Comparison of ENCODE assay signal across 14 mouse cellular contexts in the genomic region with DNA sequence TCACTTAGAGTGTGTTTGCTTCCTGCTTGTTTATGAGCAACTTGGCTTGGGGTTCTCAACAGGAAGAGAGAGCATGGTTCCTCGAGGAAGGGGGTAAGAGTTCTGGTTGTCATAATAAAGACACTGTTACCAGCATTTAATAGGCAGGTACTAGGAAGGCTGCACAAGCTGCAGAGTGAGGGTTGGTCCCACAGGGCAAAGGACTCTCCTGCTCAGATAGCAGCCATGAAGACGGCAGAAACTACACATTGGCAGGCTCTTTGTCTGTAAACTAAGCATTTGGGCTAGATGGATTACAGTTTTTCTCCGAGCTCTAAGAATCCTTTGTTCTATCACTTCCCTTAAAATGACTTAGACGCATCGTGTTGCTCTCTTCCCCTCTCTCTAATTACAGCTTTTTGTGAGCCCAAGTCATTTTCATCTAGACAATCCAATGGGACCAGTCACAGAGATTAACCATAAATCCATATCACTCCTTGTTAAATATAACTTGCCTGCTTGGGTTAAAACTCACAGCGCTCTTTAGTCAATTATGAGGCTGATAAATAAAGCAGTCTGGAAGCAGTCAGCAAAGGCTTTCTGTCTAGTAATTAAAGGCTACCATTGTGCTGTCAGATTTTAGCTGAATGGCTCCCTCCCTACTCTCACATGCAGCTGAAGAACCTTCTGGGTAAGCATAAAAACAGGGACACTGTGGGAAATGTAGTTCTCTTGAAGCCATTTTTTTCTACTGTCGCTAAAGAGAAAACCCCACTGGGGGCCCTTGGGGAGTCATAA. TPM values are rescaled to one million over a fixed set of nuclear protein-coding genes. Genes with fewer than 3 reads are reported as not detected.
DNase-seq lines count a peak whose midpoint lies in the region; ATAC-seq lines count a peak whose summit lies in the region.
"Had no signal": no experiment of that assay in that cellular context is flagged by ENCODE, and none has a peak within 500 bp of the region (broad histone marks: within the 10 kb centered on the region; RNA-seq: fewer than 3 reads in every experiment).

No protein-coding gene starts in this region.

- peak; percentile 24 for DNase-seq in heart, adult 11 months
- no peak for DNase-seq in heart, postnatal 14 days
- DNase-seq in embryonic facial prominence, embryonic 14.5 days (ENCODE audit: low spot score), result peak; percentile 33
- DNase-seq in ovary, postnatal 14 days (ENCODE audit: low spot score), result no peak
- DNase-seq in adrenal gland, postnatal 4 days (ENCODE audit: low spot score in 2 of 2), result no peak
- DNase-seq: liver; lung, postnatal 10 days; right cerebral cortex, adult 18-20 months had no signal

- peak overlapping the region; percentile 9; the same call in 1 of the 2 replicates for H3K27ac ChIP-seq in embryonic facial prominence, embryonic 14.5 days (replicated peaks; ENCODE audit: low read depth, low read length)
- H3K27ac ChIP-seq in hindbrain, embryonic 15.5 days (replicated peaks), result peak overlapping the region; percentile 61
- H3K27ac ChIP-seq in neural tube, embryonic 14.5 days (ENCODE audit: low read depth, low read length), result peak overlapping the region; percentile 61
- no peak overlapping the region for H3K27ac ChIP-seq in heart, embryonic 12.5 days (ENCODE audit: poor library complexity, severe bottlenecking)
- H3K27ac ChIP-seq: heart, embryonic 10.5 days had no signal

- H3K27me3 ChIP-seq in embryonic facial prominence, embryonic 14.5 days (replicated peaks; ENCODE audit: control insufficient read depth, insufficient read depth, low read length), result no peaks in the 10 kb centered on the region
- H3K27me3 ChIP-seq in hindbrain, embryonic 15.5 days, result no peaks in the 10 kb centered on the region
- no peaks in the 10 kb centered on the region for H3K27me3 ChIP-seq in neural tube, embryonic 14.5 days (ENCODE audit: control insufficient read depth, insufficient read depth, low read length)
- H3K27me3 ChIP-seq in heart, embryonic 12.5 days (replicated peaks), result no peaks in the 10 kb centered on the region

- H3K4me3 ChIP-seq in embryonic facial prominence, embryonic 14.5 days (ENCODE audit: low read depth, low read length), result no peak overlapping the region
- no peak overlapping the region for H3K4me3 ChIP-seq in hindbrain, embryonic 15.5 days
- no peak overlapping the region for H3K4me3 ChIP-seq in neural tube, embryonic 14.5 days (ENCODE audit: low read depth, low read length)
- H3K4me3 ChIP-seq in heart, embryonic 12.5 days, result no peak overlapping the region
- H3K4me3 ChIP-seq: heart, embryonic 10.5 days had no signal

- ATAC-seq in embryonic facial prominence, embryonic 14.5 days (ENCODE audit: low read depth), result peak; percentile 82; the same call in 1 of the 2 replicates
- peak; percentile 72 for ATAC-seq in hindbrain, embryonic 15.5 days (ENCODE audit: low FRiP score, low read depth)
- peak; percentile 75 for ATAC-seq in neural tube, embryonic 14.5 days (ENCODE audit: low read depth)
- no peak for ATAC-seq in heart, embryonic 12.5 days (ENCODE audit: insufficient number of reproducible peaks, low FRiP score)
- ATAC-seq: activated CD4-positive, CD25-positive, alpha-beta regulatory T cell, adult 4 months had no signal

- H3K9me3 ChIP-seq in embryonic facial prominence, embryonic 14.5 days (ENCODE audit: control insufficient read depth, low read length), result no peaks in the 10 kb centered on the region
- no peaks in the 10 kb centered on the region for H3K9me3 ChIP-seq in hindbrain, embryonic 15.5 days
- H3K9me3 ChIP-seq in neural tube, embryonic 14.5 days (ENCODE audit: control insufficient read depth, low read length), result no peaks in the 10 kb centered on the region
- H3K9me3 ChIP-seq in heart, embryonic 12.5 days (replicated peaks), result no peaks in the 10 kb centered on the region
- H3K9me3 ChIP-seq: G1E; heart, embryonic 10.5 days had no signal

- intact Hi-C loops in heart, postnatal 14 days (cut with DNase I), result no loop called here

- no peaks in the 10 kb centered on the region for H3K4me1 ChIP-seq in embryonic facial prominence, embryonic 14.5 days (ENCODE audit: control insufficient read depth, insufficient read depth, low read length)
- H3K4me1 ChIP-seq in hindbrain, embryonic 15.5 days (replicated peaks), result peaks cover 6% of the 10 kb centered on the region; the same call in 1 of the 2 replicates
- H3K4me1 ChIP-seq in neural tube, embryonic 14.5 days (ENCODE audit: control insufficient read depth, insufficient read depth, low read length), result no peaks in the 10 kb centered on the region
- H3K4me1 ChIP-seq in heart, embryonic 12.5 days (replicated peaks), result peaks cover 3% of the 10 kb centered on the region; the same call in 1 of the 2 replicates
- H3K4me1 ChIP-seq: heart, embryonic 10.5 days had no signal

- H3K4me2 ChIP-seq in embryonic facial prominence, embryonic 14.5 days (ENCODE audit: low read depth, low read length), result no peak overlapping the region
- H3K4me2 ChIP-seq in hindbrain, embryonic 15.5 days, result peak overlapping the region; percentile 12; the same call in 1 of the 2 replicates
- H3K4me2 ChIP-seq in neural tube, embryonic 14.5 days (ENCODE audit: low read depth, low read length), result no peak overlapping the region
- no peak overlapping the region for H3K4me2 ChIP-seq in heart, embryonic 12.5 days

- no peak overlapping the region for H3K9ac ChIP-seq in embryonic facial prominence, embryonic 14.5 days (ENCODE audit: low read depth, low read length)
- H3K9ac ChIP-seq in hindbrain, embryonic 15.5 days, result no peak overlapping the region
- H3K9ac ChIP-seq in neural tube, embryonic 14.5 days (replicated peaks; ENCODE audit: low read depth, low read length), result no peak overlapping the region
- H3K9ac ChIP-seq in heart, embryonic 12.5 days, result no peak overlapping the region

- 39% methylated on average over 7 of the region's 7 CpGs for WGBS in embryonic facial prominence, embryonic 14.5 days
- 47% methylated on average over 7 of the region's 7 CpGs for WGBS in hindbrain, embryonic 15.5 days
- WGBS in neural tube, embryonic 14.5 days, result 31% methylated on average over 7 of the region's 7 CpGs
- 58% methylated on average over 7 of the region's 7 CpGs for WGBS in heart, embryonic 12.5 days

- H3K36me3 ChIP-seq in embryonic facial prominence, embryonic 14.5 days (ENCODE audit: control insufficient read depth, insufficient read depth, low read length), result no peaks in the 10 kb centered on the region
- H3K36me3 ChIP-seq in hindbrain, embryonic 15.5 days, result no peaks in the 10 kb centered on the region
- H3K36me3 ChIP-seq in neural tube, embryonic 14.5 days (ENCODE audit: control insufficient read depth, insufficient read depth, low read length), result no peaks in the 10 kb centered on the region
- no peaks in the 10 kb centered on the region for H3K36me3 ChIP-seq in heart, embryonic 12.5 days
- H3K36me3 ChIP-seq: G1E; heart, embryonic 10.5 days had no signal

RNA-seq across cellular contexts. Expression of gene Prss35, which starts 17.7 kb away (rescaled TPM):
- total RNA-seq in heart, postnatal 14 days (2021), result 1 to 10 TPM in 1 of 2 experiments, under 1 TPM in 1; 0.49 to 1.2 TPM
- 65.4 and 71.9 TPM in 2 replicates for polyA plus RNA-seq in embryonic facial prominence, embryonic 14.5 days (2014; fragmentation: Nextera tagmentation; extraction: Ambion mirVana)
- polyA plus RNA-seq in hindbrain, embryonic 15.5 days (2015; fragmentation: Nextera tagmentation; extraction: Ambion mirVana), result 6.2 and 7.2 TPM in 2 replicates
- 4.2 and 11.9 TPM in 2 replicates for polyA plus RNA-seq in neural tube, embryonic 14.5 days (2014; fragmentation: Nextera tagmentation; extraction: Ambion mirVana)
- polyA plus RNA-seq in heart, embryonic 12.5 days (2016; fragmentation: Nextera tagmentation; extraction: Ambion mirVana), result 32.7 and 34.7 TPM in 2 replicates
- total RNA-seq in adrenal gland, postnatal 4 days (2021), result 100 to 1,000 TPM in 1 of 2 experiments, 10 to 100 TPM in 1; 97.7 to 108 TPM
- polyA plus RNA-seq: activated CD4-positive, CD25-positive, alpha-beta regulatory T cell, adult 4 months; G1E had no signal

RNA-seq across cellular contexts. Expression of gene Me1, which starts 30.0 kb away (rescaled TPM):
- total RNA-seq in heart, postnatal 14 days (2021), result 10 to 100 TPM; 73.0 to 84.6 TPM
- polyA plus RNA-seq in embryonic facial prominence, embryonic 14.5 days (2014; fragmentation: Nextera tagmentation; extraction: Ambion mirVana), result 26.1 and 26.3 TPM in 2 replicates
- polyA plus RNA-seq in hindbrain, embryonic 15.5 days (2015; fragmentation: Nextera tagmentation; extraction: Ambion mirVana), result 49.8 and 52.6 TPM in 2 replicates
- polyA plus RNA-seq in neural tube, embryonic 14.5 days (2014; fragmentation: Nextera tagmentation; extraction: Ambion mirVana), result 49.0 and 53.0 TPM in 2 replicates
- 50.0 and 51.1 TPM in 2 replicates for polyA plus RNA-seq in heart, embryonic 12.5 days (2016; fragmentation: Nextera tagmentation; extraction: Ambion mirVana)
- 100 to 1,000 TPM; 339 to 341 TPM for total RNA-seq in adrenal gland, postnatal 4 days (2021)
- polyA plus RNA-seq: activated CD4-positive, CD25-positive, alpha-beta regulatory T cell, adult 4 months had no signal

Comparison
In these comparisons a context has a peak if more than half of its experiments do, and no peak if none do; other contexts are left out.
1. DNase-seq: peak in heart, adult 11 months (single experiment) and embryonic facial prominence, embryonic 14.5 days (single experiment); none in heart, postnatal 14 days (0 of 2), ovary, postnatal 14 days (single experiment) and adrenal gland, postnatal 4 days (0 of 2).